Mouse (Mus musculus): ENCODE measurements around the gene Sfta2.

DNA sequence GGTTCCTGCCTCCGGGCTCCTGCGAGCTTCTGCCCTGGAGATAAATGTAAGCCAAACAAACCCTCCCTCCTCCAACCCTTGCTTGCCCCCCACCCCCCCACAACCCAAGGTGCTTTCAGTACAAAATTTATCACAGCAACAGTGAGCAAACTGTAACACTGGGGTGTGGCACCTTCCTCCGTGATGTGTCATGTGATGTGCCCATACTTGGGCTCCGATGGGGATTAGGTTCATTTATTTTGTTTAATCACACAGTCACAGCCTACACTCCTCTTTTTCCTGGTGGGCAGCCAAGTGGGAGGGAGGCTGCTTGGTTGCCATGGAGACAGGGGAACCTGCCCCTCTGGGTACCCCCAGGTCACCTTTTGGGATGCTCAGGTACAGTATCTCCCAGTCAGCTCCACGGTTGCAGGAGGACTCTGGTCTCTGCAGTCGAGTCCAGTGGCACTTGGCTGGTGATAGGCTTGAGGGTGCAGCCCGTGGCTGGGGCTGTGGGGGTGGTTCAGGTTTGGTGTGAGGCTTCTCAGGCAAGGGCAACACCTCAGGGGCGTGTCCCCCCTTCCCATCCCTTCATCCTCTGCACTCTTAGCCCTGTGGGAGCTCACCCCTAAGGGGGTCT lies 496 bp downstream of the Sfta2 start:
- TF ChIP-seq RCOR1 (IDR thresholded peaks at IDR 0.05; ENCODE audit: low read depth, low read length) (no peak), CTCF (IDR thresholded peaks at IDR 0.05 in 2 of 3, conservative IDR thresholded peaks at IDR 0.05 in 1 of 3; ENCODE audit: control insufficient read depth in 1 of 3, insufficient read depth in 1 of 3, low read depth in 2 of 3, low read length in 3 of 3, poor library complexity in 1 of 3, severe bottlenecking in 1 of 3) (no peak), MYC (IDR thresholded peaks at IDR 0.05; ENCODE audit: low read depth, low read length) (no peak), E2F4 (IDR thresholded peaks at IDR 0.05; ENCODE audit: borderline replicate concordance, low read depth, low read length) (no peak), POLR2A (IDR thresholded peaks at IDR 0.05; ENCODE audit: control insufficient read depth in 1 of 2, insufficient read depth in 1 of 2, low read depth in 1 of 2, low read length in 2 of 2, poor library complexity in 1 of 2) (no peak), HCFC1 (IDR thresholded peaks at IDR 0.05; ENCODE audit: low read depth, low read length) (no peak), SIN3A (IDR thresholded peaks at IDR 0.05; ENCODE audit: low read length) (no peak), RAD21 (IDR thresholded peaks at IDR 0.05; ENCODE audit: low read depth, low read length) (no peak)
